Mouse (Mus musculus): ENCODE measurements at regions not wholly inside any gene's neighbourhood (a gene's known extent, or its start where the extent isn't known, plus 50 kb on each side); places are given as distances from the start of the nearest gene placed in this dataset.

GRCm38 (mm10) chr13:101884752-101885151 lies 116.7 kb upstream of the Pik3r1 start:
- no peak for DNase-seq

GRCm38 (mm10) chr13:101891473-101891872 lies 123.5 kb upstream of the Pik3r1 start:
- no peak for DNase-seq

GRCm38 (mm10) chr13:101893035-101893600 lies 125.1 kb upstream of the Pik3r1 start:
- no peak for DNase-seq

- no peak for DNase-seq
Observed at GRCm38 (mm10) chr13:101895161-101895560, 127.1 kb upstream of the Pik3r1 start.

- no peak for DNase-seq
Observed at GRCm38 (mm10) chr13:101895686-101896085, 127.7 kb upstream of the Pik3r1 start.

GRCm38 (mm10) chr13:101896946-101897345 lies 128.9 kb upstream of the Pik3r1 start:
- DNase-seq: no peak

- DNase-seq: no peak
Observed at GRCm38 (mm10) chr13:101902213-101902612, 134.2 kb upstream of the Pik3r1 start.

- no peak for DNase-seq
Observed at GRCm38 (mm10) chr13:101905909-101906676, 138.1 kb upstream of the Pik3r1 start.

GRCm38 (mm10) chr13:101909026-101909425 lies 141.0 kb upstream of the Pik3r1 start:
- no peak for DNase-seq

GRCm38 (mm10) chr13:101910687-101911086 lies 142.7 kb upstream of the Pik3r1 start:
- no peak for DNase-seq

GRCm38 (mm10) chr13:101914132-101914531 lies 146.1 kb upstream of the Pik3r1 start:
- no peak for DNase-seq

GRCm38 (mm10) chr13:101914691-101915541 lies 146.9 kb upstream of the Pik3r1 start:
- DNase-seq: no peak

GRCm38 (mm10) chr13:101915542-101915941 lies 147.5 kb upstream of the Pik3r1 start:
- DNase-seq: no peak

GRCm38 (mm10) chr13:101915948-101916594 lies 148.1 kb upstream of the Pik3r1 start:
- DNase-seq: no peak

GRCm38 (mm10) chr13:101916876-101917275 lies 148.9 kb upstream of the Pik3r1 start:
- peak; percentile 36 for DNase-seq

GRCm38 (mm10) chr13:101918185-101918584 lies 150.2 kb upstream of the Pik3r1 start:
- DNase-seq: no peak

- DNase-seq: no peak
Observed at GRCm38 (mm10) chr13:101919266-101919665, 151.2 kb upstream of the Pik3r1 start.

GRCm38 (mm10) chr13:101920384-101920783 lies 152.4 kb upstream of the Pik3r1 start:
- no peak for DNase-seq

- DNase-seq: no peak
Observed at GRCm38 (mm10) chr13:101924637-101925036, 156.6 kb upstream of the Pik3r1 start.

GRCm38 (mm10) chr13:101931264-101931663 lies 163.2 kb upstream of the Pik3r1 start:
- DNase-seq: no peak

- no peak for DNase-seq
Observed at GRCm38 (mm10) chr13:101931882-101932281, 163.9 kb upstream of the Pik3r1 start.

- DNase-seq: peak; percentile 47
Observed at GRCm38 (mm10) chr13:101935843-101936242, 167.8 kb upstream of the Pik3r1 start.

GRCm38 (mm10) chr13:101954521-101954920 lies 186.5 kb upstream of the Pik3r1 start:
- DNase-seq: no peak

Measured in thymus, postnatal 14 days (tissue).